Mouse (Mus musculus): ENCODE measurements around the gene Kpnb1. TPM values are rescaled to one million over a fixed set of nuclear protein-coding genes. Genes with fewer than 3 reads are reported as not detected.

The Kpnb1 gene
- total RNA-seq, 2 experiments from 2014 or later, result 175 to 312 TPM

- no peak for ATAC-seq (replicated peaks; ENCODE audit: poor library complexity)
Measured at GRCm38 (mm10) chr11:97114671-97115601, 72.7 kb downstream of the Kpnb1 start, which contains the start of gene Tbx21. Tbx21 (minus strand) TSS chr11:97115331.

GRCm38 (mm10) chr11:97112519-97113125, 75.1 kb downstream of the Kpnb1 start:
- no peak for ATAC-seq (replicated peaks; ENCODE audit: poor library complexity)

Other genes starting within 250 kb of the Kpnb1 start
- gene Pnpo, start 243.9 kb downstream of the Kpnb1 start, total RNA-seq (2015), result 22.5 and 23.0 TPM in 2 replicates
- gene Pnpo, start 243.9 kb downstream of the Kpnb1 start, total RNA-seq (2017), result 36.3 and 38.7 TPM in 2 replicates
- 21.0 and 27.4 TPM in 2 replicates for gene Sp2, start 204.9 kb downstream of the Kpnb1 start, total RNA-seq (2015)
- gene Sp2, start 204.9 kb downstream of the Kpnb1 start, total RNA-seq (2017), result 2.3 and 2.8 TPM in 2 replicates
- not detected in 2 replicates for gene Sp6, start 174.5 kb downstream of the Kpnb1 start, total RNA-seq (2015)
- gene Sp6, start 174.5 kb downstream of the Kpnb1 start, total RNA-seq (2017), result 0.03 TPM in 1 of 2 replicates, not detected in the other
- 3.0 and 4.2 TPM in 2 replicates for gene Scrn2, start 157.9 kb downstream of the Kpnb1 start, total RNA-seq (2015)
- 18.3 and 21.1 TPM in 2 replicates for gene Scrn2, start 157.9 kb downstream of the Kpnb1 start, total RNA-seq (2017)
- gene Lrrc46, start 146.5 kb downstream of the Kpnb1 start, total RNA-seq (2015), result 0.64 and 0.69 TPM in 2 replicates
- not detected in 2 replicates for gene Lrrc46, start 146.5 kb downstream of the Kpnb1 start, total RNA-seq (2017)
- 32.1 and 34.0 TPM in 2 replicates for gene Mrpl10, start 146.3 kb downstream of the Kpnb1 start, total RNA-seq (2015)
- gene Mrpl10, start 146.3 kb downstream of the Kpnb1 start, total RNA-seq (2017), result 19.7 and 24.5 TPM in 2 replicates
- 8.5 and 9.7 TPM in 2 replicates for gene Osbpl7, start 137.3 kb downstream of the Kpnb1 start, total RNA-seq (2015)
- 8.3 and 10.5 TPM in 2 replicates for gene Osbpl7, start 137.3 kb downstream of the Kpnb1 start, total RNA-seq (2017)
- gene Tbx21, start 72.5 kb downstream of the Kpnb1 start, total RNA-seq (2015), result not detected in 2 replicates
- not detected in 2 replicates for gene Tbx21, start 72.5 kb downstream of the Kpnb1 start, total RNA-seq (2017)
- 3.6 and 4.1 TPM in 2 replicates for gene Tbkbp1, start 36.4 kb downstream of the Kpnb1 start, total RNA-seq (2015)
- gene Tbkbp1, start 36.4 kb downstream of the Kpnb1 start, total RNA-seq (2017), result 2.5 and 5.8 TPM in 2 replicates
- gene Npepps, start 92.8 kb upstream of the Kpnb1 start, total RNA-seq (2015), result 38.7 TPM in 2 replicates
- 24.6 and 27.9 TPM in 2 replicates for gene Npepps, start 92.8 kb upstream of the Kpnb1 start, total RNA-seq (2017)
- 34.7 and 43.6 TPM in 2 replicates for gene Mrpl45, start 127.8 kb upstream of the Kpnb1 start, total RNA-seq (2015)
- gene Mrpl45, start 127.8 kb upstream of the Kpnb1 start, total RNA-seq (2017), result 22.4 and 23.1 TPM in 2 replicates
- 0.02 and 0.05 TPM in 2 replicates for gene Gpr179, start 164.2 kb upstream of the Kpnb1 start, total RNA-seq (2015)
- 0.10 TPM in 1 of 2 replicates, not detected in the other for gene Gpr179, start 164.2 kb upstream of the Kpnb1 start, total RNA-seq (2017)
- gene Socs7, start 174.7 kb upstream of the Kpnb1 start, total RNA-seq (2015), result 5.3 and 7.2 TPM in 2 replicates
- gene Socs7, start 174.7 kb upstream of the Kpnb1 start, total RNA-seq (2017), result 10.2 and 11.0 TPM in 2 replicates
- gene Arhgap23, start 227.7 kb upstream of the Kpnb1 start, total RNA-seq (2015), result 6.3 and 8.0 TPM in 2 replicates
- 5.6 and 6.1 TPM in 2 replicates for gene Arhgap23, start 227.7 kb upstream of the Kpnb1 start, total RNA-seq (2017)

All from megakaryocyte progenitor cell, adult 5-6 weeks (primary cell).